Mouse (Mus musculus) erythroblast, embryonic 14.5 days (primary cell): ENCODE measurements around the gene Tm7sf2.

Source experiments
- GATA1 ChIP-seq: IDR thresholded peaks from 2 replicates; pipeline ENCODE4 v1.6.1; 2012; ENCODE audit warnings: low read length, inconsistent platforms, mixed read lengths
- TAL1 ChIP-seq: IDR thresholded peaks from 3 replicates; pipeline ENCODE4 v1.6.1; 2012; ENCODE audit warnings: low read length, inconsistent platforms, mixed read lengths

GRCm38 (mm10) chr19:6101186-6101585 is 33.0 kb upstream of the Tm7sf2 start:
- TF ChIP-seq TAL1, result no peak
- no peak for TF ChIP-seq GATA1
